11 mouse cellular contexts compared by ENCODE assay signal in the genomic region with DNA sequence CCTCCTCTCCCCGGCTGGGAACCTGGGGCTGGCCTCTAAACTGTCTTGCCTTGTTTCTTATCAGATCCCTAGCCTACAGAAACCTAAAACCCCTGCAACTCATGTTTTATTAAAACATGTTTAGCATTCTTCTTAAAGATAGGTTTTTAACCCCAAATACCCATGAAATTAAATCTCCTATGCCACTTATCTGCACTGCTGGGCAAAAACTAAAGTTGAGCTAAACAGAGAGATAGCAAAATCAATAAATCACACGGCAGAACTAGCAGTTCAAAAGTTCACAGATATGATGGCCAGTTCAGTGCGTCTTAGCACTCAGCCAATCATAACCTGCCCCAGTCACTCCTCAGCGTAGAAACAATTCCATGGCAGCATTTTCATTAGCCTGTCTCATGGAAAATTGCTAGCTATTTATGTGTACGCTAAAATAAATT.
A peak's percentile ranks its signal among the peaks of the same experiment; 100 is the strongest.
DNase-seq lines count a peak whose midpoint lies in the region; ATAC-seq and TF ChIP-seq lines count a peak whose summit lies in the region.
"Had no signal": no experiment of that assay in that cellular context is flagged by ENCODE, and none has a peak within 500 bp of the region (broad histone marks: within the 10 kb centered on the region; RNA-seq: fewer than 3 reads in every experiment).

No protein-coding gene starts in this region.

- WGBS in heart, embryonic 15.5 days = 16% methylated on average over 5 of the region's 5 CpGs
- 38% methylated on average over 5 of the region's 5 CpGs for WGBS in forebrain, embryonic 11.5 days
- 23% methylated on average over 5 of the region's 5 CpGs for WGBS in liver, embryonic 15.5 days (ENCODE audit: insufficient replicate concordance)

- H3K9ac ChIP-seq in heart, embryonic 15.5 days = peak overlapping the region; percentile 53; the same call in 1 of the 2 replicates
- no peak overlapping the region; the same call in 1 of the 2 replicates for H3K9ac ChIP-seq in forebrain, embryonic 11.5 days (ENCODE audit: low read length)
- no peak overlapping the region for H3K9ac ChIP-seq in liver, embryonic 15.5 days

- peak overlapping the region; percentile 63 for H3K4me2 ChIP-seq in heart, embryonic 15.5 days
- 0 out of 2 replicates have a peak overlapping the region, but pooled peaks have one; percentile 26 for H3K4me2 ChIP-seq in forebrain, embryonic 11.5 days (ENCODE audit: low read depth, low read length, severe bottlenecking)
- H3K4me2 ChIP-seq in liver, embryonic 15.5 days = 0 out of 2 replicates have a peak overlapping the region, but pooled peaks have one; percentile 15

- 0 out of 2 replicates have a peak, but pooled peaks cover 3% of the 10 kb centered on the region for H3K36me3 ChIP-seq in heart, embryonic 15.5 days
- H3K36me3 ChIP-seq in forebrain, embryonic 11.5 days (ENCODE audit: control insufficient read depth, insufficient read depth, low read length) = no peaks in the 10 kb centered on the region
- H3K36me3 ChIP-seq in liver, embryonic 15.5 days (replicated peaks) = no peaks in the 10 kb centered on the region

- H3K4me1 ChIP-seq in heart, embryonic 15.5 days (replicated peaks) = peaks cover 41% of the 10 kb centered on the region
- H3K4me1 ChIP-seq in forebrain, embryonic 11.5 days (replicated peaks; ENCODE audit: control insufficient read depth, insufficient read depth, low read length) = peaks cover 32% of the 10 kb centered on the region
- peaks cover 46% of the 10 kb centered on the region for H3K4me1 ChIP-seq in liver, embryonic 15.5 days (replicated peaks)

- peak overlapping the region; percentile 93 for H3K27ac ChIP-seq in heart, embryonic 15.5 days
- H3K27ac ChIP-seq in forebrain, embryonic 11.5 days (ENCODE audit: low read depth, low read length) = no peak overlapping the region
- H3K27ac ChIP-seq in liver, embryonic 15.5 days (replicated peaks) = peak overlapping the region; percentile 61
- no peak overlapping the region for H3K27ac ChIP-seq in left cerebral cortex, adult 2 months

- no peak for TF ChIP-seq CTCF in left cerebral cortex, adult 2 months (IDR thresholded peaks at IDR 0.05)

- intact Hi-C loops in left cerebral cortex, adult 2 months (cut with DNase I) = no loop called here

- no peak for DNase-seq in heart, adult 11 months
- DNase-seq in MEL-GATA-1-ER (ENCODE audit: extremely low read depth, low read depth) = peak; percentile 15
- no peak for DNase-seq in forebrain, embryonic 11.5 days (ENCODE audit: low spot score)
- DNase-seq in left cerebral cortex, adult 2 months (ENCODE audit: extremely low spot score in 1 of 2, low spot score in 2 of 2) = no peak
- DNase-seq in cerebellum, adult 11-12 months = no peak
- no peak for DNase-seq in B cell, adult 2 months
- DNase-seq: kidney, adult 2 months; lung, postnatal 14 days; thymus, postnatal 36 days had no signal

- no peaks in the 10 kb centered on the region for H3K27me3 ChIP-seq in heart, embryonic 15.5 days
- no peaks in the 10 kb centered on the region for H3K27me3 ChIP-seq in forebrain, embryonic 11.5 days (ENCODE audit: control insufficient read depth, insufficient read depth, low read length)
- 0 out of 2 replicates have a peak, but pooled peaks cover 6% of the 10 kb centered on the region for H3K27me3 ChIP-seq in liver, embryonic 15.5 days

- ATAC-seq in heart, embryonic 15.5 days (replicated peaks; ENCODE audit: insufficient number of reproducible peaks, insufficient read depth, low FRiP score, low read depth) = no peak
- no peak for ATAC-seq in forebrain, embryonic 11.5 days (replicated peaks; ENCODE audit: low FRiP score)
- ATAC-seq in liver, embryonic 15.5 days (ENCODE audit: insufficient read depth) = no peak

- peak overlapping the region; percentile 48 for H3K4me3 ChIP-seq in heart, embryonic 15.5 days
- H3K4me3 ChIP-seq in forebrain, embryonic 11.5 days (ENCODE audit: low read depth, low read length) = no peak overlapping the region
- H3K4me3 ChIP-seq in liver, embryonic 15.5 days (replicated peaks) = no peak overlapping the region
- no peak overlapping the region for H3K4me3 ChIP-seq in left cerebral cortex, adult 2 months

- no peaks in the 10 kb centered on the region for H3K9me3 ChIP-seq in heart, embryonic 15.5 days (replicated peaks)
- H3K9me3 ChIP-seq in forebrain, embryonic 11.5 days (ENCODE audit: control insufficient read depth, low read length) = no peaks in the 10 kb centered on the region
- H3K9me3 ChIP-seq in liver, embryonic 15.5 days (replicated peaks) = no peaks in the 10 kb centered on the region

Comparison
In these comparisons a context has a peak if more than half of its experiments do, and no peak if none do; other contexts are left out.
1. H3K27ac ChIP-seq: peak in heart, embryonic 15.5 days (single experiment) and liver, embryonic 15.5 days (single experiment); none in forebrain, embryonic 11.5 days (single experiment) and left cerebral cortex, adult 2 months (single experiment).
2. Peak in every context shown above with its lines, with median percentiles within 50 percentile points of each other: H3K4me2 ChIP-seq.